Comparison of ENCODE assay signal across 9 mouse cellular contexts in genomic region chr12:33315804-33316203, GRCm38 (mm10).
A peak's percentile ranks its signal among the peaks of the same experiment; 100 is the strongest.
DNase-seq lines count a peak whose midpoint lies in the region; ATAC-seq and TF ChIP-seq lines count a peak whose summit lies in the region.
"Had no signal": no experiment of that assay in that cellular context is flagged by ENCODE, and none has a peak within 500 bp of the region (broad histone marks: within the 10 kb centered on the region; RNA-seq: fewer than 3 reads in every experiment).

No protein-coding gene starts in this region.

- no peak overlapping the region for H3K4me2 ChIP-seq in stomach, embryonic 15.5 days
- H3K4me2 ChIP-seq in hindbrain, embryonic 11.5 days (replicated peaks; ENCODE audit: low read depth, low read length): no peak overlapping the region
- H3K4me2 ChIP-seq: embryonic facial prominence, embryonic 15.5 days had no signal

- H3K9ac ChIP-seq in MEL (ENCODE audit: control insufficient read depth, low read depth, low read length, poor library complexity, severe bottlenecking): peak overlapping the region; percentile 82
- no peak overlapping the region for H3K9ac ChIP-seq in stomach, embryonic 15.5 days
- no peak overlapping the region for H3K9ac ChIP-seq in hindbrain, embryonic 11.5 days (ENCODE audit: low read depth, low read length)
- H3K9ac ChIP-seq: embryonic facial prominence, embryonic 15.5 days had no signal

- peak; percentile 69 for DNase-seq in kidney, adult 11 months
- DNase-seq in kidney, postnatal 10 days: no peak
- peak; percentile 53 for DNase-seq in MEL (ENCODE audit: low read depth, low spot score)
- DNase-seq in kidney, postnatal 25 days: peak; percentile 62 to 69
- DNase-seq in cerebellum, adult 11-12 months: no peak
- no peak for DNase-seq in ovary, postnatal 14 days (ENCODE audit: low spot score)
- DNase-seq in hindbrain, embryonic 11.5 days (ENCODE audit: low spot score): no peak

- H3K27me3 ChIP-seq in MEL (ENCODE audit: control insufficient read depth in 1 of 2, insufficient read depth in 2 of 2, low read length in 2 of 2): no peaks in the 10 kb centered on the region
- H3K27me3 ChIP-seq in stomach, embryonic 15.5 days (replicated peaks): no peaks in the 10 kb centered on the region
- no peaks in the 10 kb centered on the region for H3K27me3 ChIP-seq in hindbrain, embryonic 11.5 days (ENCODE audit: control insufficient read depth, insufficient read depth, low read length)
- H3K27me3 ChIP-seq: embryonic facial prominence, embryonic 15.5 days had no signal

- peaks cover 2 to 43% of the 10 kb centered on the region in 2 experiments for H3K36me3 ChIP-seq in MEL (ENCODE audit: control insufficient read depth in 1 of 2, insufficient read depth in 2 of 2, low read length in 2 of 2)
- no peaks in the 10 kb centered on the region for H3K36me3 ChIP-seq in stomach, embryonic 15.5 days
- no peaks in the 10 kb centered on the region for H3K36me3 ChIP-seq in hindbrain, embryonic 11.5 days (ENCODE audit: control insufficient read depth, insufficient read depth, low read length)
- H3K36me3 ChIP-seq: embryonic facial prominence, embryonic 15.5 days had no signal

- TF ChIP-seq EP300 in MEL (IDR thresholded peaks at IDR 0.05; ENCODE audit: low read depth in 1 of 2, low read length in 2 of 2): no peak

- no peak for TF ChIP-seq CTCF in MEL (IDR thresholded peaks at IDR 0.05 in 2 of 3, conservative IDR thresholded peaks at IDR 0.05 in 1 of 3; ENCODE audit: control insufficient read depth in 1 of 3, insufficient read depth in 1 of 3, low read depth in 2 of 3, low read length in 3 of 3, poor library complexity in 1 of 3, severe bottlenecking in 1 of 3)

- no peaks in the 10 kb centered on the region for H3K9me3 ChIP-seq in MEL (replicated peaks; ENCODE audit: insufficient read depth, low read length)
- H3K9me3 ChIP-seq in stomach, embryonic 15.5 days: no peaks in the 10 kb centered on the region
- H3K9me3 ChIP-seq in hindbrain, embryonic 11.5 days (ENCODE audit: control insufficient read depth, low read length): no peaks in the 10 kb centered on the region
- H3K9me3 ChIP-seq: embryonic facial prominence, embryonic 15.5 days had no signal

- no peak for TF ChIP-seq POLR2A in MEL (IDR thresholded peaks at IDR 0.05; ENCODE audit: control insufficient read depth in 1 of 2, insufficient read depth in 1 of 2, low read depth in 1 of 2, low read length in 2 of 2, poor library complexity in 1 of 2)

- whole genome bisulfite sequencing in stomach, embryonic 15.5 days: 53% methylated on average over 5 of the region's 5 CpGs
- WGBS in hindbrain, embryonic 11.5 days: 73% methylated on average over 5 of the region's 5 CpGs

- no peak for TF ChIP-seq RAD21 in MEL (IDR thresholded peaks at IDR 0.05; ENCODE audit: low read depth, low read length)

- peaks cover 46% of the 10 kb centered on the region for H3K79me2 ChIP-seq in MEL (ENCODE audit: control insufficient read depth, insufficient read depth, low read length, poor library complexity)

- ATAC-seq in stomach, embryonic 15.5 days (ENCODE audit: insufficient read depth, low FRiP score, low read depth): no peak
- ATAC-seq in hindbrain, embryonic 11.5 days (ENCODE audit: low FRiP score): no peak

- H3K27ac ChIP-seq in MEL (ENCODE audit: control insufficient read depth, low read depth, low read length): peak overlapping the region; percentile 96
- peak overlapping the region; percentile 8; the same call in 1 of the 2 replicates for H3K27ac ChIP-seq in stomach, embryonic 15.5 days
- no peak overlapping the region for H3K27ac ChIP-seq in hindbrain, embryonic 11.5 days (ENCODE audit: low read depth, low read length)
- H3K27ac ChIP-seq: embryonic facial prominence, embryonic 15.5 days had no signal

- H3K4me3 ChIP-seq in MEL (ENCODE audit: control insufficient read depth in 1 of 2, insufficient read depth in 1 of 2, low read depth in 2 of 2, low read length in 2 of 2): peak overlapping the region; percentile 61 to 71
- no peak overlapping the region for H3K4me3 ChIP-seq in stomach, embryonic 15.5 days (replicated peaks)
- no peak overlapping the region for H3K4me3 ChIP-seq in hindbrain, embryonic 11.5 days (ENCODE audit: low read depth, low read length)
- H3K4me3 ChIP-seq: embryonic facial prominence, embryonic 15.5 days had no signal

- H3K4me1 ChIP-seq in MEL (ENCODE audit: control insufficient read depth in 1 of 2, insufficient read depth in 2 of 2, low read length in 2 of 2): peaks cover 16 to 43% of the 10 kb centered on the region in 2 experiments
- H3K4me1 ChIP-seq in stomach, embryonic 15.5 days: peaks cover 5% of the 10 kb centered on the region; the same call in 1 of the 2 replicates
- no peaks in the 10 kb centered on the region; the same call in 1 of the 2 replicates for H3K4me1 ChIP-seq in hindbrain, embryonic 11.5 days (replicated peaks; ENCODE audit: control insufficient read depth, insufficient read depth, low read length)

TF ChIP-seq in MEL, 35 proteins besides CTCF, POLR2A, EP300 and RAD21:
- TF ChIP-seq ZMIZ1 (IDR thresholded peaks at IDR 0.05; ENCODE audit: low read depth, low read length) (no peak), GATA1 (IDR thresholded peaks at IDR 0.05; ENCODE audit: low read depth, low read length) (no peak), BHLHE40 (IDR thresholded peaks at IDR 0.05; ENCODE audit: borderline replicate concordance, low read depth, low read length) (peak; percentile 84; the same call in 1 of the 2 replicates), ZKSCAN1 (IDR thresholded peaks at IDR 0.05; ENCODE audit: low read depth, low read length) (no peak), TAL1 (IDR thresholded peaks at IDR 0.05; ENCODE audit: low read length) (no peak), TCF12 (IDR thresholded peaks at IDR 0.05; ENCODE audit: low read depth, low read length) (no peak), UBTF (IDR thresholded peaks at IDR 0.05; ENCODE audit: borderline replicate concordance, insufficient read depth, low read depth, low read length) (no peak), E2F4 (IDR thresholded peaks at IDR 0.05; ENCODE audit: borderline replicate concordance, low read depth, low read length) (no peak), MAX (IDR thresholded peaks at IDR 0.05; ENCODE audit: low read length) (peak; percentile 70), CHD2 (IDR thresholded peaks at IDR 0.05; ENCODE audit: low read length) (no peak), JUND (IDR thresholded peaks at IDR 0.05; ENCODE audit: low read depth, low read length) (no peak), MAFK (IDR thresholded peaks at IDR 0.05; ENCODE audit: borderline replicate concordance, low read depth, low read length) (no peak), MYB (IDR thresholded peaks at IDR 0.05; ENCODE audit: low read depth, low read length) (0 out of 2 replicates have a peak, but pooled peaks have one; percentile 20), USF1 (IDR thresholded peaks at IDR 0.05; ENCODE audit: low read depth, low read length) (peak; percentile 54; the same call in 1 of the 2 replicates), ZC3H11A (IDR thresholded peaks at IDR 0.05; ENCODE audit: low read depth, low read length) (no peak), ELF1 (IDR thresholded peaks at IDR 0.05; ENCODE audit: low read depth, low read length) (no peak), ETS1 (IDR thresholded peaks at IDR 0.05; ENCODE audit: low read depth, low read length) (0 out of 2 replicates have a peak, but pooled peaks have one; percentile 9), MXI1 (IDR thresholded peaks at IDR 0.05; ENCODE audit: low read depth, low read length) (no peak), MYC (IDR thresholded peaks at IDR 0.05; ENCODE audit: low read depth, low read length) (no peak)

Comparison
In these comparisons a context has a peak if more than half of its experiments do, and no peak if none do; other contexts are left out.
1. DNase-seq: peak in kidney, adult 11 months (single experiment), MEL (single experiment) and kidney, postnatal 25 days (2 of 2); none in kidney, postnatal 10 days (single experiment), cerebellum, adult 11-12 months (single experiment), ovary, postnatal 14 days (single experiment) and hindbrain, embryonic 11.5 days (single experiment).
2. H3K4me3 ChIP-seq: peak in MEL (2 of 2); none in stomach, embryonic 15.5 days (single experiment) and hindbrain, embryonic 11.5 days (single experiment).